Mouse (Mus musculus) layer of hippocampus, adult 2 months (tissue): ENCODE data around the gene Fancc. TPM values are rescaled to one million over a fixed set of nuclear protein-coding genes. Genes with fewer than 3 reads are reported as not detected.

Source experiments
- DNase-seq, 2 experiments: peaks; one replicate each; pipeline ENCODE4 v3.0.0; 2022; ENCODE audit warnings: low spot score in 2 of 2
- H3K27ac ChIP-seq: fragments of 200-600 bp; 2 replicates; pipeline ENCODE4 v1.8.1; 2022
- H3K4me3 ChIP-seq: fragments of 200-600 bp; 2 replicates; pipeline ENCODE4 v1.8.1; 2022; ENCODE audit warnings: mild to moderate bottlenecking
- CTCF ChIP-seq: fragments of 200-600 bp; conservative IDR thresholded peaks from 2 replicates; pipeline ENCODE4 v1.8.1; 2022; ENCODE audit warnings: antibody characterized with exemption, mild to moderate bottlenecking, moderate library complexity
- long read RNA-seq, 2 experiments: library from polyadenylated mRNA; stranded (forward); transcript quantifications; one replicate each; pipeline ENCODE4 v2.0.0; 2021; ENCODE audit warnings: borderline mapping rate in 2 of 2
- total RNA-seq, 2 experiments: library from RNA; stranded (reverse); gene quantifications; 2 replicates each; pipeline ENCODE4 v1.2.3; 2021

Gene Fancc
- 1 to 10 TPM; 6.5 to 9.5 TPM for total RNA-seq
- long read RNA-seq, experiment 1, partial matches to known transcripts = 1 of 5 reads
- long read RNA-seq, experiment 1, other reads (novel, unspliced or antisense) = 2 of 5 reads
- long read RNA-seq, experiment 2, partial matches to known transcripts = 2 of 7 reads
- long read RNA-seq, experiment 2, other reads (novel, unspliced or antisense) = 4 of 7 reads

DNA sequence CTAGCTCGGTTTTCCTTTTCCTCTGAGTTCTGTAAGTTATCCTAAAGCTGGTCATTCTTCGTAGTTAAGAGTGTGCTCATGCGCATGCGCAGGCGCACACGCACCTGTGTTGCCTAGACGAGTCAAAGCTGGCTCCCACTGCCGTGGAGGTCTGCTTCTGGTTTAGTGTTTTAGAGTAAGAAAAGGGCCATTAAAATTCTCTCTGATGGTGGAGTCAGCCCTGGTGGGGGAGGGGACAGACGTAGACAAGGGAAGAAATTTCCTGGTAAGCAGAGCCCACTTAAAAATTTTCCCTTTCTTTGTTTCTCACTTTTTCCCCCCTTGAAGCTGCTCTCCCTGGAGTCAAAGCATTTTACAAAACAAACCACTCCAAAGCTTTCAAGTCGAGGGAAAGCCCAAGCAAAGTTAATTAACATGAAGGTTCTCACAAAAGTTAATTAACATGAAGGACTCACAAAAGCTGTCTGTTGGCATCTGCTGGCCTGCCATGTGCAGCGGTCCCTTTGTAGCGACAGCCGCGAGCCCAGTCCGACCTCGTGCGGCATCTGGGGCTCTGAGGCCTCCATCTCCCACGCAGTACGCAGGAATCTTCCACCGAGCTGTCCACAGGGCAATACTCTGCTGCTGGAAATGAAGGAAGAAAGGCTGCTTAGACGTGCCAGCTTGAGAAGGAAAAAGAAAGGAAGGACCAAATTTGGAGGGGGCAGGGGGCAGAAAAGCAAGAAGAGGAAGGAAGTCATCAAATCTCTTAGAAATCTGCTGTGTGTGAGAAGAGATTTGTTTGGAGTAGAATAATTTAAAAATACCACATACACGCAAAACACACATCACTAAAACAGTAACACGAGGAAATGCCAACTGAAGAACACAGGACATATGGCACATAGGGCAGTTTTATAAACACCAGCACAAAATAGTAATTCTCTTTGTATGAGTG lies at the start of gene Fancc:
Fancc (minus strand) TSS at position 633 of the 937 bp plus-strand sequence.
- Histone ChIP-seq H3K4me3 (no peak within 1 kb of the TSS), H3K27ac (no peak within 1 kb of the TSS)
- DNase-seq = no peak
- TF ChIP-seq CTCF = no peak

DNA sequence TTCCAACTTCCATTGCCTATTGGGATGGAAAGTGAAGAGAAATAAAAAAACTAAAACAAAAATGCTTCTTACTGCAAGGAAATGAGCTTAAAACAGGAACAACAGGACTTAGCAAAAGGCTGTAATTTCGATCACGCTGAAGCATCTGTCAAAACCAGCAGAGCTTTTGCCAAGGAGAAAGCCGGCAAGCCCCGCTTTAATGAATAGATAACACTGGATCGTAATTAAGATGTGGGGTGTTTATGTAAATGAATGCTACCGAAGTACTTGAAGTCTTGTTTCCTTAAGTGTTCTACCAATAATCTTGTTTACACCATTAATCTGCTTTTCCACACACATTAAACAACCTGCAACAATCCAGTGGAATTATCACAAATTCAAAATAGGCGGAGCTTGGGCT lies 48.2 kb upstream of the Fancc start:
- H3K27ac ChIP-seq = peak overlapping the region; percentile 64; the same call in 1 of the 2 replicates
- no peak for TF ChIP-seq CTCF
- no peak for DNase-seq
- H3K4me3 ChIP-seq = no peak overlapping the region

DNA sequence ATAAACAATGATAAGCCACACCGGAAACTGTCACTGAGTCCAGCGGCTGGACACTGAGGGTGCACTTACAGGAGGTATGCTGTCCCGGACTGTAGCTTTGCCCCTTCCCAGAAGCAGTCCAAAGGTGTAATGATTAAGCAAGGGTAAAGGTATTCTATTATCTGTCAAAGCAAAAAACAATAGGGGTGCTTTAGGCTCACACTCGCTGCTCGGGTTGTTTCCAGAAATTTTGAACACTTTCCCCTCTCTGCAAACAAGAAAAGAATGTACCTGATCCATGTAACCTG lies 47.8 kb upstream of the Fancc start:
- no peak for DNase-seq
- Histone ChIP-seq H3K27ac (peak overlapping the region; percentile 64; the same call in 1 of the 2 replicates), H3K4me3 (no peak overlapping the region)
- no peak for TF ChIP-seq CTCF

DNA sequence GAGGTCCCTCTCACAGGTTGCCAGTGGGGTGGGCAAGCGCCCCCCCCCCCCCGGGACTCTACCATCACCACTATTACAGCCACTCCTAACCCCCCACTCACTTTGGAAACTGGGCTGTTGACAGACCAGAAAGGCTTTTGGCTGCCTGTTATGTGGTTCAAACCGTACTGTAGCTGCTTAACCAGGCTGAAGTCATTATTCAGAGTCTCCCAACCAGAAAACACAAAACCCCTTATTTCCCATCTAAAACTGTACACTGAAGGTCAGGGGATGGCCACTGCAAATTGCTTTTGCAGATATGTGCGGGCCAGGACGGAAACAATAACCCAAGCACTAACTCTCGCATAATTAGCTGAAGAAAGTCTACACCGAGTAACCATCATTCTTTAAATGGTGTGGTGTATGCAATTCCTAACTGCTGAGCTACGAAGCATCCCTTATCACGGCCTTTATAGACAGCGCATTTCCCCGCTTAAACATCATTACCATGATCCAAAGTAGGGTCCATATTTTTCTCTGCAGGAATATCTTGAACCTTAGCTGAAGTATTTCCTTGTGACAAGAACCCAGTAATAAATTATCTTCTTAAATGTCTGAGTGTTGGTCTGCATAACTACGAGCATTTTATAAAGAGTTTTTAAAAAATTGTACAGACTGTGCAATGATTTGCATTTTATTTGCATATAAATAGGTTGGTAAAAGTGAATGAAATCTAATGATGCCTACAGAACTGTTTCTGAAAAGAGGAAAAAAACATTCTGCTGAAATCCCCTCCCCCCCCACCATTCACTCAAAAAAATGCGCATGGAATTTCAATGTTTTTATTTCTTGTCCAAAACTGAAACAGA lies 47.3 kb upstream of the Fancc start:
- no peak for TF ChIP-seq CTCF
- Histone ChIP-seq H3K27ac (peak overlapping the region; percentile 74), H3K4me3 (no peak overlapping the region)
- no peak for DNase-seq

DNA sequence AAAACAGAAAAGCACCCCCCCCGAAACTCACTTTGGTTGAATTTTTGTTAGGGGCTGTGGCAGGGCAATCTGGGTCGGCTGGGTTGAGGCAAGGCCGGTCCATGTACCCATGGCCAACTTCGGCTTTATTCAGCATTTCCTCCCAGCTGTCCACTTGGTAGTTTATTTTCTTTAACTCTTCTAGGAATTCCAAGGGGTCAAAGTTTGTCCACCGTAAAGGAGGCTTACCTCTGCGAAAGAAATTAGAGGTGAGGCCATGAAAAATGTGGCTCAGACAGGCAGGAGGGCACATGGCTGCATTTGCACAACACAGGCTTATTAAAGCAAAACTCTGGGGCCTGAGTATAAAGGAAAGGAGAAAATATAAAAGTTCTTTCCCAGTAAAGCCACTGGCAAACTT lies 46.4 kb upstream of the Fancc start:
- H3K27ac ChIP-seq = peak overlapping the region; percentile 74
- TF ChIP-seq CTCF = no peak
- H3K4me3 ChIP-seq = no peak overlapping the region
- DNase-seq = no peak

DNA sequence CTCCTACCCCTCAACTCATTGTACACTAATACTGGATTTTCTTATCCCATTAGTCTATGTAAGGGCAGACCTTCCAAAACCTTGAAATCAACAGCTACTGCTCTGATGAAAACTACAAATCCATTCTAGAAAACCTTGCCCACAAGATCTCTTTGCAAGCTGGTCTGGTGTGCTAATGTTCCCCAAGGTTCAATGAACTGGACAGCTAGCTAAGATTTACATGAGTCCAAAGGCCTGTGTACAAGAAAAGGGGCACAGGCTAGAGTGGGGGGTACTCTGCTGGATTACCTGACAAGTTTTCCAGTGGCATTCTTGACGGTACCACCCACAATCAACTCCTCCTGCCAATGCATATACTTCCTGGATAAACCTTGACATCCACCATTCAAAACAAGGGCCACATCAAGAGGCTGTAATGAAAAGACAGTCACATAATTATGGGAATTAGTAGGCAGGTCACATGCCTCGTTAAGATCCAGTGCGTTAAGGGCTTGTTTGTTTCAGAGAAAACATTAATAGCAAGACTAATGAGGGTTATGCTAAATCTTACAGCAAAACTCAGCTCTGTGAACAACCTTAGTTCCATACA lies 45.8 kb upstream of the Fancc start:
- H3K27ac ChIP-seq = peak overlapping the region; percentile 74
- peak in 1 of 2 experiments; percentile 17 for DNase-seq
- no peak overlapping the region for H3K4me3 ChIP-seq
- TF ChIP-seq CTCF = no peak

DNA sequence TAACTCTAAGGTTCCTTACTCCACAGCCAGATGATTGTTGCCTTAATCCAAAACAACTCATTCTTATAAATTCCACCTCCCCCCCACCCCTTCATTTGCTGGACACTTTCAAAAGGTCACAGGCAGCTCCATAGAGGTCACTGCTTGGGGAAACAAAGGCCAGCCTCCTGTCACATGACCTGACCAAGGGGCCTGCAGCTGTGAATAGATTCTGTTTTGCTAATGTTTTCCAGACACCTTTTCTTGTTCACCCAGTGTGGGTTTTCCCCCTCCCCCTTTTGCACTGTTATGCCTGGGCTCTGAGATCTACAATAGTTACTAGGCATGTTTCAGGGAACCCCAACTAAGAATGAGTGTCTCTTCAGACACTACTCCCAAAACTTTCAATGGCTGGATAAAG lies 44.4 kb upstream of the Fancc start:
- DNase-seq = no peak
- no peak for TF ChIP-seq CTCF
- Histone ChIP-seq H3K27ac (peak overlapping the region; percentile 74; the same call in 1 of the 2 replicates), H3K4me3 (no peak overlapping the region)

DNA sequence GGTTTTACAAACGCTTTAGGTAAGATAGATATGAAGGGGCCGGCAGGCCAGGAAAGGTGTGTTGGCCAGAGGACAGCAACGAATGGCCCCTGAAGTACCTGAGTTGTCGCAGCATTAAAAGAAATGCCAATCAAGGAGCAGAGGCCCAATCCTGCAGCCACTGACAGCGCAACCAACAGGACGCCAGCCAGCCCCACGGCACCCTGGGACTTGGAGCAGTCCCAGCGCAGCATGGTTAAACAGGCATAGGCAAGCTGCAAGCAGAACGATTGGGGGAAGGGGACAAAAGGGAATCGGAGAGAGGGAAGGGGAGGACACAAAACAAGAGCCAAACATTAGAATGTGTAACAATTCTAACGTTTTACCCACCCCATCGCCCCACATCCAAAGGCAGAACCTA lies 43.5 kb upstream of the Fancc start:
- no peak for TF ChIP-seq CTCF
- no peak overlapping the region for H3K4me3 ChIP-seq
- H3K27ac ChIP-seq = no peak overlapping the region
- no peak for DNase-seq

DNA sequence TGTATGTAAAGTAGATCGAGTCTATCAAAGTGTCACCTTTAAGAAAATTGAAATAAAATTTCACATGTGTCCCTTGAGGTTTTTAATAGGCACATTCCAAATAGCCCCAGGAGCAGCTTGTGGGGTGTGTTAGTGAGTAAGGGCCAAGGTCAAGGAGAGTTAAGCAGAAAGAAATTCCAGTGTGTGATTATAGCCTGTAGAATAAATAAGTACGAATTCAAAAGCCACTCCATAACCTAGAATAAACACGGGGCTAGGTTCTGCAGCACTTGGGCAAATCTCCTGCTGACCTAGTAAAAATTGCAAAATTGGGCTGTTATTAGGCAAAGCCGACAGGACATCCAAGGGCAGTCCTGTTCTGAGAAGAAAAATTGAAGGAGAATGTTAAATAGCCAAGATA lies 37.9 kb upstream of the Fancc start:
- DNase-seq = no peak
- Histone ChIP-seq H3K27ac (no peak overlapping the region), H3K4me3 (no peak overlapping the region)
- TF ChIP-seq CTCF = no peak

DNA sequence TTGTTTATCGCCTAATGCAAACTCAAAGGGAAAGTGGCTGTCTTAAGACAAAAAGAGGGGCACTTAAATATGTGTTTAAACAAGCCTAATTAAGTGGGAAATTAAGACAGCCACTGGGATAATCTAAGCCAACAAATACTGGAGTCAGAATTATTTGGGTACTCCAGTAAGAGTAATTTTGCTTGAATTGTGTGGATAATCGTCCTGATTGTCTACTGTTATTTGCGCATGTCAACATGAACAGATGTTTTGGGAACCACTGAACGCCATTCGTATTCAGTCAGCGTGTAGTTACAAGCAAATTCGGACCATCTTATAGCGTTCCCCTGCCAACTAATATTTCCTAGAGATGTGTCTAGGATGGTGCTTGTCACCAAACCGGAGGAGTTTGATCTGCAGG lies 33.8 kb upstream of the Fancc start:
- Histone ChIP-seq H3K27ac (no peak overlapping the region), H3K4me3 (no peak overlapping the region)
- TF ChIP-seq CTCF = no peak
- no peak for DNase-seq

DNA sequence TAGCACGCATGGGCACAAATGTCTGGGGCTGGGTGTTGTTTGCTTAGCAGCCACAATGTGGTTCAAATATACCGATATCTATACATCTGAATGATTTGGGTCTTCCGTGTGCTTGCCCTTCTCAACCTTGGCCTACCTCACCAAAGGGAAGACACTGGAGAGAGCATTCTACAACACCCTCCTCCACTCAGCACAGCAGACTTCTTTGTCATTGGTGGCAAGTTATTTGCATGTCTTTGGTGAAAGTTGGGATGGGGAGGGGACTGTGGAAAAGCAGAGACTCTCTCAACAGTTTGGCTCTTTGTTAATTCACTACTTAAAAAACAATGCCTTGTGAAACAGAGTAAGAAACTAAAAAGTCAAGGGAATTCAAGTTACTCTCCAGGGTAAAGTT lies 33.3 kb upstream of the Fancc start:
- no peak overlapping the region for H3K4me3 ChIP-seq
- H3K27ac ChIP-seq = peak overlapping the region; percentile 5; the same call in 1 of the 2 replicates
- no peak for TF ChIP-seq CTCF
- no peak for DNase-seq

DNA sequence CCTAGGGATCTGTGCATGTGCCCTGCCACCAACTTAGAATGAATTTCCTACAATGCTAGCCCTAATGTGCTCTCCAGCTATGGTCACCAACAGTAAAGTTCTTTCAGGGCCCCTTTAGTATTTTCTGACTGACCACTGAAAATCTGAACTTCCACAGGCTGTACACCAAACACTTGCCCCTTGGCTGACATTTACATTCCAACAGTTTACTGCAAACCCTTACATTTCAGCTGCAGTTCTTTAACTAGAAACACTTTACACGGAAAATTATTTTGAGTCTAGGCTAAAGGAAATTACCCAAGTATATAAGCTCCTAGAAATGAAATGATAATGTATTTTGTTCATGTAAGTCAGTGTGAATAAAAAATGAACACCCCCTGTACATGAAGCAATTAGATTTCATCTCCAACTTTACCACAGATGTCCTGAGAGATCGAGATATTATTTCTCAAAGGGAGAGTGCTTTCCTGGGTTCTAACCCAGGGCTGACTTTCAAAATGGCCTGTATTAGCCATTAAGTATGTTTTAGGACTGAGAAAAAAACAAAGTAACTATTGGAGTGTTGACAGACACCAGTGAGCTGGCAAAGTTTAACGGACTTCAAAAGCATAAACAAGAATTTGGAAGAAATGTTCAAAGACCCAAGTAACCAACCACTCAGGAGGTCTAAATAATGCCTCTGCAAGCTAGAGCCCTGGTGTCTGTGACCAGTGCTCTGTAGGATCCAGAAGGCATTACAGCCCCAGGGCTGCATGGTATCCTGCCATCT lies 32.7 kb upstream of the Fancc start:
- TF ChIP-seq CTCF = no peak
- Histone ChIP-seq H3K27ac (peak overlapping the region; percentile 5; the same call in 1 of the 2 replicates), H3K4me3 (no peak overlapping the region)
- DNase-seq = no peak
